Mouse (Mus musculus): ENCODE results near the gene Numa1. TPM values are rescaled to one million over a fixed set of nuclear protein-coding genes. Genes with fewer than 3 reads are reported as not detected.
"Not testable (repeated sequence)": the region's sequence is repeated elsewhere in the genome, so short reads cannot be mapped to it uniquely, and the experiment has no call there.

Numa1 gene
- polyA plus RNA-seq, 1 experiment from 2014 or later = 32.1 TPM

DNA sequence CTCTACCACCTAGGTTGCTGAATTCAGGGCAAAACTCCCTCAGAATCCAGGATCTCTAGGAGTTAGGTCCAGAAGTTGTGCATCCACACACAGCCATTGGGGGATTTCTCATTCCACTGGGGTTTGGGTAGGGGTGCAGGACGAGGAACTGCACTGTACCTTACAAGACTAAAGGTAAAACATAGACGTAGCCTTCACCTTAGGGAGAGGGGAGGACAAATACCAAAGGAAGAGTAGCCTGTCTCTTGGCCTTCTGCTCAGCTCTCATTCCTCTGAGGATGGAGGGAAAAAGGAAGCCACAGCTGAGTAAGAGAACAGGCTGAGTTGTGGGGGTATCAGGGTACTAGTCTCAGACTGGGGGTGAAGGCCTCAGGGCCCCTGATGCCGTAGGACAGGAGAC is 84.7 kb downstream of the Numa1 start, which contains the start of gene Il18bp:
Il18bp (minus strand) TSS at position 101 of the 400 bp plus-strand sequence.
- WGBS = 91% methylated on average over 3 of the region's 3 CpGs
- Histone ChIP-seq H3K27me3 (replicated peaks) (no peaks in the 10 kb centered on the region), H3K9ac (replicated peaks) (no peak within 1 kb of the TSS), H3K4me3 (replicated peaks) (no peak within 1 kb of the TSS), H3K27ac (replicated peaks) (peak within 1 kb of the TSS; percentile 20), H3K36me3 (peaks cover 90% of the 10 kb centered on the region), H3K9me3 (replicated peaks) (no peaks in the 10 kb centered on the region), H3K4me2 (no peak within 1 kb of the TSS), H3K4me1 (no peaks in the 10 kb centered on the region)
- ATAC-seq (ENCODE audit: low FRiP score) = no peak

GRCm38 (mm10) chr7:102019362-102019761 is 85.5 kb downstream of the Numa1 start:
- H3K36me3 ChIP-seq = peaks cover 87% of the 10 kb centered on the region
- no peaks in the 10 kb centered on the region for H3K27me3 ChIP-seq (replicated peaks)
- no peaks in the 10 kb centered on the region for H3K4me1 ChIP-seq
- H3K4me3 ChIP-seq (replicated peaks) = no peak overlapping the region
- H3K9ac ChIP-seq (replicated peaks) = no peak overlapping the region
- WGBS = 73% methylated on average over 3 of the region's 3 CpGs
- H3K4me2 ChIP-seq = no peak overlapping the region
- H3K27ac ChIP-seq (replicated peaks) = peak overlapping the region; percentile 20
- H3K9me3 ChIP-seq (replicated peaks) = no peaks in the 10 kb centered on the region
- ATAC-seq (ENCODE audit: low FRiP score) = no peak

- H3K27me3 ChIP-seq (replicated peaks); H3K4me2 ChIP-seq; H3K9me3 ChIP-seq (replicated peaks); H3K27ac ChIP-seq (replicated peaks); H3K9ac ChIP-seq (replicated peaks); H3K4me3 ChIP-seq (replicated peaks); H3K4me1 ChIP-seq: not testable (repeated sequence)
- H3K36me3 ChIP-seq = peaks cover 75% of the 10 kb centered on the region
- ATAC-seq (ENCODE audit: low FRiP score) = 0 out of 2 replicates have a peak, but pooled peaks have one; percentile 62
- 75% methylated on average over 2 of the region's 2 CpGs for WGBS
Observed at GRCm38 (mm10) chr7:102020934-102021333, 87.0 kb downstream of the Numa1 start.

GRCm38 (mm10) chr7:102023821-102024220 is 89.9 kb downstream of the Numa1 start:
- Histone ChIP-seq H3K4me1 (no peaks in the 10 kb centered on the region), H3K36me3 (peaks cover 63% of the 10 kb centered on the region), H3K27me3 (replicated peaks) (no peaks in the 10 kb centered on the region), H3K4me2 (no peak overlapping the region), H3K27ac (replicated peaks) (no peak overlapping the region), H3K9me3 (replicated peaks) (no peaks in the 10 kb centered on the region), H3K4me3 (replicated peaks) (no peak overlapping the region), H3K9ac (replicated peaks) (no peak overlapping the region)
- WGBS = 96% methylated on average over 9 of the region's 9 CpGs
- no peak for ATAC-seq (ENCODE audit: low FRiP score)

DNA sequence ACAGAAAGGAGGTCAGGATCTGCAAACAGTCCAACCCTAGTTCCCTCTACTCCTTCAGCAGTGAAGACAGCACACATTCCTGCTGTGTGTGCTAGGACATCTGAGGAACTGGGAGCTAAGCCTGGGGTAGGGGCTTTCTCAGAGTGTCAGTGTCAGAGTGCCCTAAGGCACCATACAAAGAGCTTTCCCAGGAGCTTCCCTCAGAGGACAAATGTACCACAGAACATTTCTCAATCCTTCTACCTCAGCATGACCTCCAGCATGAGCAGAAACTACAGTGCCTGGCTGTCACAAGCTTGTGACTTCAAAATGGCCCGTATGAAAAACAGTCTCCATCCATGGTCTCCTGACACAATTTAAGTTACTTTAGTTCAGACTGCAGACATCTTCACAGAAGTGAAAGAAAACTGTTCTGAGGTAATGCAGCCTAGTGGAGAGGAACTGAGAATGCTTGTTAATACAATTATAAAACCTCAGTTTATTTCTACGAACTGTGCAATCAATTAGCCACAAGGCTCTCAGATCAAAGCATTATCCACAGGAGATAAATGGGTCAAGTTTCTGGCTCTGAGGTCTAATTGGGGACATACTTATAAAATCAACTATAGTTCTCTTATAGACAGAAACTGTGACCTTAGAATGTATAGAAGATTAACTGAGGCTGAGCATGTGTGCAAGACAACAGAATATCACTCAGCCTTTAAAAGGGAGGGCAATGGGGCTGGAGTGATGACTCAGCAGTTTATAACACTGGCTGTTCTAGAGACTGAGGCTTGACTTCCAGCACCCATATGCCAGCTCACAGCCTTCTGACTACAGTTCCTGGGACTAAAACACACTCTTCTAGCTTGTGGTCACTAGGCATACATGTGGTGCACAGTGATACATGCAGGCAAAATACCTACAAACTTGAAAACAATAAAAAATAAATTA is 91.5 kb downstream of the Numa1 start:
- WGBS = 83% methylated on average over 2 of the region's 2 CpGs
- peaks cover 61% of the 10 kb centered on the region for H3K36me3 ChIP-seq

GRCm38 (mm10) chr7:102034904-102035303 is 101.0 kb downstream of the Numa1 start:
- Histone ChIP-seq H3K27me3 (replicated peaks) (no peaks in the 10 kb centered on the region), H3K27ac (replicated peaks) (no peak overlapping the region), H3K4me1 (no peaks in the 10 kb centered on the region), H3K4me2 (no peak overlapping the region), H3K4me3 (replicated peaks) (no peak overlapping the region), H3K9ac (replicated peaks) (no peak overlapping the region), H3K36me3 (peaks cover 93% of the 10 kb centered on the region), H3K9me3 (replicated peaks) (no peaks in the 10 kb centered on the region)
- 96% methylated on average over 1 of the region's 1 CpGs for WGBS
- ATAC-seq (ENCODE audit: low FRiP score) = no peak

More for the DNA sequence above, 91.5 kb downstream of the Numa1 start:
- no peak overlapping the region for H3K4me3 ChIP-seq (replicated peaks)
- no peaks in the 10 kb centered on the region for H3K27me3 ChIP-seq (replicated peaks)
- no peak overlapping the region for H3K9ac ChIP-seq (replicated peaks)
- no peak overlapping the region for H3K27ac ChIP-seq (replicated peaks)
- no peaks in the 10 kb centered on the region for H3K4me1 ChIP-seq
- ATAC-seq (ENCODE audit: low FRiP score) = no peak
- no peak overlapping the region for H3K4me2 ChIP-seq
- no peaks in the 10 kb centered on the region for H3K9me3 ChIP-seq (replicated peaks)

DNA sequence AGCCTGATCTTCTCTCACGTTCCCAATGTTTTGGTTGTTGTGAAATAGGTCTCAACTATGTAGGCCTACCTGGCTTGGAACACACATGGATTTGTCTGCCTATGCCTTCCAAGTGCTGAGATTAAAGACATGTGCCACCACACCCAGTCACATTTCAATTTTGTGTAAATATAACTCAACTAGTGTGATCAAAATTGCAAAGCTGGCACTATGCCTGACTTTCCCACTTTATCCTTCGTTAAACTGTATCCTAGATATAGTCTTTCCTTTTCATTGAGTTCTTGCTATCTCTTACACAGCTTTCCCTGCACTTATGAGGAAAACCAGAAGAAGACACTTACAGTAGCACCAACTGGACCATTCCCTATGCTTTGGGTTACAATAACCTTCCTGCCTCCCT is 101.6 kb downstream of the Numa1 start:
- Histone ChIP-seq H3K27me3 (replicated peaks) (no peaks in the 10 kb centered on the region), H3K4me2 (no peak overlapping the region), H3K27ac (replicated peaks) (no peak overlapping the region), H3K36me3 (peaks cover 95% of the 10 kb centered on the region), H3K4me1 (no peaks in the 10 kb centered on the region), H3K9me3 (replicated peaks) (no peaks in the 10 kb centered on the region), H3K9ac (replicated peaks) (no peak overlapping the region), H3K4me3 (replicated peaks) (no peak overlapping the region)
- 95% methylated on average over 2 of the region's 2 CpGs for WGBS
- no peak for ATAC-seq (ENCODE audit: low FRiP score)

DNA sequence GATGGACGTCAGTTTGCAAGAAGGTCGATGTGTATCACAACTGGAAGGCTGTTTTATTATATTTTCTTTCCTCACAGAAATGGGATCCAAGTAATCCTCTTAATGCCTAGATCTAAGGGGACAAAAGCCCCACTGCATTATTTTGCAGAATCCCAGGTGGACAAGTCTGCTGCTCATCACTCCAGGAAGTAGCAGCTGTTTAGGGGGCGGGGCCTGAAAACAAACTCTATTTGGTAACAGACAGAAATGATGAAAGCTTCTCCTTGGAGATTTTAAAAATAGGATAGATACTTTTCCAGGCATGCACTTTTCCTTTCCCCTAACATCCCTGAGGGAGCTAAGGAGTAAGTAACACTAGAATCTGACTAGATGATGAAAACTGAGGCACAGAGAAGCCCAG is 103.4 kb downstream of the Numa1 start:
- Histone ChIP-seq H3K9me3 (replicated peaks) (no peaks in the 10 kb centered on the region), H3K27ac (replicated peaks) (no peak overlapping the region), H3K4me3 (replicated peaks) (no peak overlapping the region), H3K27me3 (replicated peaks) (no peaks in the 10 kb centered on the region), H3K9ac (replicated peaks) (no peak overlapping the region), H3K36me3 (peaks cover 83% of the 10 kb centered on the region), H3K4me2 (no peak overlapping the region), H3K4me1 (no peaks in the 10 kb centered on the region)
- WGBS = 93% methylated on average over 3 of the region's 3 CpGs
- no peak for ATAC-seq (ENCODE audit: low FRiP score)

- no peaks in the 10 kb centered on the region for H3K9me3 ChIP-seq (replicated peaks)
- H3K36me3 ChIP-seq = peaks cover 37% of the 10 kb centered on the region
- no peaks in the 10 kb centered on the region for H3K4me1 ChIP-seq
- 89% methylated on average over 2 of the region's 2 CpGs for WGBS
- no peak overlapping the region for H3K27ac ChIP-seq (replicated peaks)
- no peak overlapping the region for H3K4me3 ChIP-seq (replicated peaks)
- H3K9ac ChIP-seq (replicated peaks) = no peak overlapping the region
- no peak overlapping the region for H3K4me2 ChIP-seq
- H3K27me3 ChIP-seq (replicated peaks) = no peaks in the 10 kb centered on the region
- no peak for ATAC-seq (ENCODE audit: low FRiP score)
Observed at GRCm38 (mm10) chr7:102042314-102042713, 108.4 kb downstream of the Numa1 start.

- H3K27ac ChIP-seq (replicated peaks); H3K27me3 ChIP-seq (replicated peaks); H3K9me3 ChIP-seq (replicated peaks); H3K4me2 ChIP-seq; H3K9ac ChIP-seq (replicated peaks); H3K4me1 ChIP-seq; H3K4me3 ChIP-seq (replicated peaks); ATAC-seq (ENCODE audit: low FRiP score): not testable (repeated sequence)
- H3K36me3 ChIP-seq = peaks cover 12% of the 10 kb centered on the region
Observed at GRCm38 (mm10) chr7:102048524-102048923, 114.6 kb downstream of the Numa1 start.

- Histone ChIP-seq H3K9me3 (replicated peaks) (no peaks in the 10 kb centered on the region), H3K4me3 (replicated peaks) (no peak overlapping the region), H3K4me1 (peaks cover 34% of the 10 kb centered on the region), H3K36me3 (no peaks in the 10 kb centered on the region), H3K27ac (replicated peaks) (no peak overlapping the region), H3K4me2 (no peak overlapping the region), H3K27me3 (replicated peaks) (no peaks in the 10 kb centered on the region), H3K9ac (replicated peaks) (no peak overlapping the region)
- ATAC-seq (ENCODE audit: low FRiP score) = no peak
- WGBS = 92% methylated on average over 3 of the region's 3 CpGs
Observed at GRCm38 (mm10) chr7:102061353-102061752, 127.4 kb downstream of the Numa1 start.

- 87% methylated on average over 1 of the region's 1 CpGs for WGBS
- no peak for ATAC-seq (ENCODE audit: low FRiP score)
- Histone ChIP-seq H3K36me3 (no peaks in the 10 kb centered on the region), H3K9me3 (replicated peaks) (no peaks in the 10 kb centered on the region), H3K9ac (replicated peaks) (no peak overlapping the region), H3K4me1 (peaks cover 39% of the 10 kb centered on the region), H3K4me3 (replicated peaks) (no peak overlapping the region), H3K27ac (replicated peaks) (no peak overlapping the region), H3K27me3 (replicated peaks) (no peaks in the 10 kb centered on the region), H3K4me2 (no peak overlapping the region)
Observed at GRCm38 (mm10) chr7:102062203-102062602, 128.3 kb downstream of the Numa1 start.
